Mouse (Mus musculus) left cerebral cortex, postnatal 14 days (tissue): Measurements from ENCODE around the gene Epb41l3. TPM values are rescaled to one million over a fixed set of nuclear protein-coding genes. Genes with fewer than 3 reads are reported as not detected.
A peak's percentile ranks its signal among the peaks of the same experiment; 100 is the strongest.

Experiments used
- DNase-seq, 2 experiments: peaks; one replicate each; pipeline ENCODE4 v3.0.0; 2021 to 2022; ENCODE audit warnings: low spot score in 2 of 2, mixed read lengths in 1 of 2
- intact Hi-C: fragments of 180-260 bp; cut with DNase I; formaldehyde crosslinking; loops from one replicate; pipeline ENCODE4 v1.15.1; 2025
- total RNA-seq, 2 experiments: library from RNA; stranded (reverse); gene quantifications; 2 replicates each; pipeline ENCODE4 v1.2.3; 2021

Epb41l3 gene
- total RNA-seq, 2 experiments from 2014 or later: 183 to 191 TPM

DNA sequence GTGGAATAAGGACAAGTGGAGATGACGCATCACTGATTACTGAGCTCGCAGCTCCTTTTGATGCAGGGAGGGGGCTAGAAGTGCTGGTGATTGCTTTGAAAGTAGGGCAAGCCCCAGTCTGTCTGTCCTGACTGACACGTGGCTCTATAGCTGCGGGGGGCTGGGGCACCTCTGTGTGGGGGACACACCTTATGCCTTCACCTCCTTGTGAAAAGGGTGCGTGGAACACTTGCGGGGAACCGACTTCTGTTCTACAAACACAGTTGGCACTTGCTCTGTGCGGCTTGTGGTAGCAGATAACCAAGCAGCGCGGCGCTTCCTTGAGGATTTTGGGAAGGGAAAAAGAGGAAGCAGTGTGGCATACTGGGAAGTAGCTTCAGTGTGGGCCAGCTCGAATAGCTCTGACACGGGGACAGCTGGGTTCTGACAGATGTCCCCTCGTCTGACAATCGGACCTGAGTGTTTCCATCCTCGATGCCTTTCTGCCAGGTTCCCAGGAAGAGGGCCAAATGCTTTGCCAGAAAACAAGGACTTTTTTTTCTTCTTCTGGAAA lies 101.5 kb downstream of the Epb41l3 start:
- intact Hi-C loops: no loop called here
- DNase-seq: no peak

DNA sequence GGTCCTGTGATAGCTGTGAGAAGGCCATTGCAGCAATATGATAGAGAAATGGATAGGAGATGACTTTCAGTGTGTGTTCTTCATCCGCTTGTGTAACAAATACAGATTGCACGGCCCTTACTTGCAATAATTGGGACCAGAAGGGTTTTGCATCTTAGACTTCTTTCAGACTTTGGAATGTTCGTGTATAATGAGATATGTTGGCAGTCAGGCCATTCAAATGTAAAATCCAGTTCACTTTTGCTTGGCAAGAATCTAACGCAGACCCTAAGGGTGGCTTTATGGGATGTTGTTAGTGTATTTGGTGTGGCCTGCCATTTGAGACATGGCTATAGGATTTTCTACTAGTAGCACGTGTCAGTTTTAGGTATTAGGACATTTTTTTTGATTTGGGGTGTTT lies 102.5 kb downstream of the Epb41l3 start:
- no peak for DNase-seq
- intact Hi-C loops: no loop called here

DNA sequence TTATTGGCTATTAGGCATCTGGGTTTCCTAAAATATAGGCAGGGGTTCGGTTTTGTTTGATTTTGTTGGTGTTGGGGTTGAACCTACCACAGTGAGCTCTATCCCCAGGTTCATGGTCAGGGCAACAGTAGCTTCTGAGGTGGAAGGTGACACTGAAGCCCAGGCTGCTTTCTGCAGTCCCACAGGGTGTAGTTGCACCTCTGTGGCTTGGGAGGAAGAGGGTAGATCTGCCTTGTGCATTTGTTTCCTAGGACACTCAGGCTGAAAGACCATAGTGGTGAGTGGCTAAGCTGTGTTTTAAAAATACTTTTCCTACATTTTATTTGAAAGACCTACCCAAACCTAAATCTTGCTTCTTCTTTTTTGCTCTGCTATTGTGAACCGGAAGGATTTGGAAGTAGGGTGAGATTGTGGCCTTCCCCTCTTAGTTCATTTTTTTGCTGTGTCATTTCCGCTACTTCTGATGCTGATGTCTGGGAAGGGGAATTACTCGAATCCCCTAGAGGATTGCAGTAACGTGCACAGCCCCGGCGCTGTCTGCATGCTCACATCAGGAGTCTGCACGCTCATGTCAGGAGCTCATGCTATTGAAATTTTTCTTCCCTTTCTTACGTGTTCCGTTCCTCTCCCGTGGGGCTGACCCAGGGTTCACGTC lies 105.5 kb downstream of the Epb41l3 start:
- DNase-seq: peak in 1 of 2 experiments; percentile 34
- intact Hi-C loops: no loop called here

DNA sequence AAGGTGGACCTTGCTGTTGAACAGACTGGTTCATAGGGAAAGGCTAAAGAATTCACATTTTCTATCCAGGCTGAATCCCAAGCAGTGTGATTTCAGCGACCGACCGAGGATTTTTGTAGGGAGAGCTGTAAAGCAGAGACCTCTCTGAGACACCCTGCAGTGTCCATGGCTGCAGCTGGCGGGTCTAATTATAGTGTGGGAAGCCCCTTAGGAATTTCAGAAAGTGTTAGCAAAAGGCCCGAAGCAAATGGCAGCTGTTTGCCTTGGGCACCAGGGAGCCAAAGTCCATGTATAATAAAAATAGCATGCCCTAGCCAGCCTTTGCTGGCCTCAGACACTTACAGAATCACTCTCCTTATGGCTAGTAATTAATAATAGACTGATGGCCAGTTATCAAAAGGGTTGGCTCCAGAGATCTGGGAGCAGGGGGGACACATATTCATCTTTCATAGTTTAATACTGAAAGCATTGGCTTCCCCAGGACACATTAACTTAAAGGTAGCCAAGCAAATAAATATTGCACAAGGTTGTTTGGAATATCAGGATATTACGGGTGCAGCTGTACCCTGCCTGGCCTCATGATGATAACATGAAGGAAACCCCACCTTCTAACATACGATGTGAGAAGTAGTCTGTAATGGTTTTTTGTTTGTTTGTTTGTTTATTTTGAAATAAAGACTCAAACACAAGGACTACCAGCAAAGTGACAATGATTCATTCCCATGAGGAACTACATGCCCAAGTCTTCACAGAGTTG lies 106.3 kb downstream of the Epb41l3 start:
- no peak for DNase-seq

DNA sequence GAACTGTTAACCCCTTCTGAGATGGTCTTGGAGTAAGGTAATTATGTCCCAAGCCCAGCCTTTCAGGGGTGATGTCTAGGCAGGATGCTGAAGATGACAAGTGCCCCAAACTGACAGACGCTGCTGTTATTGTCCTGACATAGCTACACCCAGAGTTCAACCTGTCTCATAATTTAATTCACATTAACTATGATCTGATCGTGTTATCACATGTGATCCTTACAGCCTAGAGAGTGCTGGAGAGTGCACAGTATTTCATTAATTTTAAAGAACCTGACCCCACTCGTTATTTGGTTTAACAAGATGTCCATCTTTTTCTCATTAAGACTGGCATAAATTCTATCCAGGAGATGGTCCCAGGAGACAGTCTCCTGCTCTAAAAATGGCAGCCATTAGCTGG lies 112.3 kb downstream of the Epb41l3 start:
- no peak for DNase-seq
- intact Hi-C loops: no loop called here

More for the DNA sequence above, 106.3 kb downstream of the Epb41l3 start:
- intact Hi-C loops: no loop called here

DNA sequence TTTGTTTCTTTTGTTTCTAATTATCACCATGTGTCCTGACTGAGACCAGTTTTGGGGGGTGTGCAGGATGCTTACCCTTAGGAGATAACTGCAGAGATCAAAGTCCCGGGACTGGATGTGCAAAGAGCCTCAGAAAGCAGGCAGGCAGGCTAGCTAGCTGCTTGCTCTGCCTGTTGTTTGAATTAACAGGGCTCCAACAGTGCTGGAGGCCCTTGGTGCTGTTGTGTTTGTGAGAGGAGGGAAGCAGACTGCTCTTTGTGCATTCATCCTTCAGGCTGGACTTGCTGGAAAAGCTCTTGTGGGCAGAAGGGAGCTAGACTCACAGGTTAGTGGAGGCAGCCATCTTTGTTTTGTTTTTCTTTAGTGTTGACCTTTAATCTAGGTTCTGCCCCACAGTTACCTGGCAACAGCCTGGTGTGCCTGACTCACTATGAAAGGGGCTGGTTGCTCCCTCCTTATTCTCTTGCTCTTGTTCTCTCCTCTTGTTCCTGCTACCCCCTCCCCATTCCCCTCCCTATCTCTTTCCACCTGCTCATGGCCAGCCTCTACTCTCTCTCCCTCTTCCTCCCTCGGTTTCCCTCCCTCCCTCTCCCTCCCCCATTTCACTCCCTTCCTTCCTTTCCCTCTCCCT lies 117.5 kb downstream of the Epb41l3 start:
- intact Hi-C loops: no loop called here
- DNase-seq: no peak

DNA sequence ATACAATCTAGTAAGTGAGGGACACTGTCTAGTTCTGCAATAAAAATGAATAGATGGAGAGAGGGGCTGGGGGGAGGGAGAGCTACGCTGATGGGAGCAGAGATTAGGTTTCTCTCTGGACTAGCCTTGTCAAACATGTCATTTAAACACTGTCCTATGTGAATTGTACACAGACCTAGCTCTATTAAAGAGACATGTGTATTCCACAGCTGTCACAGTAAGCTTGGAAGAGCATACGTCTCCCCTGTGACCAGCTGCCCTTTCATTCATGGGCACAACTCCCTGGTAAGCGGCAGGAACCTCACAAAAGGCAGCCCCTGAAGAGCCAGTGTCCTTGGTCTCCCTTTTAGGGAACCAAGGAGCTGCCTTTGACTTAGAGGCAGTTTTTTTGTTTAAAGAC lies 119.1 kb downstream of the Epb41l3 start:
- intact Hi-C loops: no loop called here
- DNase-seq: no peak

DNA sequence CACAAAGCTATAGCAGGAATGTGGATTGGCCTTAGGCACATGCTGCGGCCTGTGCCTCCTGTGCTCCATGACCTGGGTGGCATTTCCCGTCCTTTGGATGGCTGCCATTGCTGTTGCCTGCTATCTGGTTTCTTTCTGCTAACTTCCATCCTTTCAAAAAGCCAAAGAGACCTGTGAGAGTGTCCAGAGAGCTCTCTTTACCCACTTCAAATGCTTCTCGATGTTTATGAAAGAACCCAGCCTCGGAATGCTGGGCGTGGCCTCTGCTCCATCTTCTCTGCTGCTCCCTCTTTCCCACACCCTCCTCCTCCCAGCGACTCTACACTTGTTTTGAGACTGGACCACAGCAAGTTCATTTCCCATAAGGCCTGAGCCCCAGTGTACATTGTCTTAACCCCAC lies 120.3 kb downstream of the Epb41l3 start:
- intact Hi-C loops: no loop called here
- DNase-seq: no peak

DNA sequence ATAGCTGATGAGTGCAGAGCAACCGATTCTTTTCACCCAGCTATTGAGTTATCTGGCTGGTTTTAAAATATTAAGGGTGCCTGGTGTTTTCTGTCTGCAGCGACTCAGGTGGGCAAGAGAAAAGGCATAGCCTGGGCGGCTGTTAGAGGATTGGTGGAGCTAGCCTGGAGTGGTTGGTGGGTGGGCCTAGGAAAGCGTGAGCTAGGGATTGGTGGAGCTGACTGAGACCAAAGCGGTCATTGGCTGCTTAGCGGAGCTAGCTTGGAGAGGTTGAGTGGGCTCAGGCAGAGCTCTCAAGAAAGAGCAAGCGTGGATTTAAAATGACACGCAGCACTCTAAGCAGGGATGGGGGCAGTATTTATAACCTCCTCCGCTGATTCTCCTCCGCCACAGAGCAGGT lies 121.2 kb downstream of the Epb41l3 start:
- intact Hi-C loops: no loop called here
- peak in 1 of 2 experiments; percentile 25 for DNase-seq

DNA sequence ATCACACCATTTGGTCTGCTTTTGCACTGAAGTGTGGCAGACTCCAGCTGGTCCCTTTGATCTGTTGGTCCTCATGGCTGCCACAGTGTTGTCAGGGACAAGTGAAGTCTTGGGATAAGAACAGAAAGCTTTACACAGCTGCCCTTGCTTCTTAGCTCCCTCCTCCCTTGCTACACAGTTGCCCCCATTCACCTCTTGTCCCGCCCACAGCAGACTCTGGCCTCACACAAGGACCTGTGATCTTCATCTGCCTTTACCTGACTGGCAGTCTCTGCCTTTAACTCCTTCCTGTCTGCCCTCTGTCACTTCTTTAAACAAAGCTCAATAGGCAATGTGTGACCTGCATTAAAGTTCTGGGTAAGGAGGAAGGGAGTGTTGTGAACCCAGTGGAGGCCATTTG lies 123.3 kb downstream of the Epb41l3 start:
- no peak for DNase-seq
- intact Hi-C loops: no loop called here

DNA sequence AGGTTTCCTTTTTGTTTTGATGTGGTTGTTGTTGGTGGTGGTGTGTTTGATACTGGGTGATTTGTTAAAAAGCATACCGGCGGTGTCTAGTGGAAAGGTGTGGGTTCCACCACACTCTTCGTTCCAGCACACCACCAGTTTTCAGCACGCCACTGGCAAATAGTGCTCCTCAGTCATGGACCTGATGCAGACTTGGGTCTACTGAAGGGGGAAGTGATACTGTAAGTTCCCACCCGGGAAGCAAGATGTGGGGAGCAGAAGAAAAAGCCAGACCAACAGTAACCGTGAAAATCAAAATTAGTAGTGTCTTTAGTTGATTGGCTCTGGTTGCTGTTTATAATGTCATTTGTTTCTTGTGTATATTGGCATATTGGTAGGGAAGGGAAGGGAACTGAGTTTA lies 124.3 kb downstream of the Epb41l3 start:
- intact Hi-C loops: no loop called here
- DNase-seq: no peak

DNA sequence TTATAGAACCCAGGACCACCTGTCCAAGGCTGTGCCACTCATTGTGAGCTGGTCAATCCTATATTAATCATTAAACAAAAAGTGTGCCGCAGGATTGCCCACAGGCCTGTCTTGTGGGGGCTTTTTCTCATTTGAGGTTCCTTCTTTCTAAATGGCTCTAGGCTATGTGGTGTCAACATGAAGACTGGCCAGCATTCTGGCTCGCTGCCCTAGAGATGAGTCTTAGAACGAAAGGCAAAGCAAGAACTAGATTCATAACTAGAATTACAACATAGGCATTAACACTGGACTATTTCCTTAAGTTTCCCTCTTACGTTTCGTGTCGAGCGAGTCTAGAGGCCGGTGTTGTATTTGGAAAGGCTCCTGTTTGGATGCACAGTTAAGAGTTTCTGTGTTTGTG lies 125.5 kb downstream of the Epb41l3 start:
- intact Hi-C loops: no loop called here
- no peak for DNase-seq

DNA sequence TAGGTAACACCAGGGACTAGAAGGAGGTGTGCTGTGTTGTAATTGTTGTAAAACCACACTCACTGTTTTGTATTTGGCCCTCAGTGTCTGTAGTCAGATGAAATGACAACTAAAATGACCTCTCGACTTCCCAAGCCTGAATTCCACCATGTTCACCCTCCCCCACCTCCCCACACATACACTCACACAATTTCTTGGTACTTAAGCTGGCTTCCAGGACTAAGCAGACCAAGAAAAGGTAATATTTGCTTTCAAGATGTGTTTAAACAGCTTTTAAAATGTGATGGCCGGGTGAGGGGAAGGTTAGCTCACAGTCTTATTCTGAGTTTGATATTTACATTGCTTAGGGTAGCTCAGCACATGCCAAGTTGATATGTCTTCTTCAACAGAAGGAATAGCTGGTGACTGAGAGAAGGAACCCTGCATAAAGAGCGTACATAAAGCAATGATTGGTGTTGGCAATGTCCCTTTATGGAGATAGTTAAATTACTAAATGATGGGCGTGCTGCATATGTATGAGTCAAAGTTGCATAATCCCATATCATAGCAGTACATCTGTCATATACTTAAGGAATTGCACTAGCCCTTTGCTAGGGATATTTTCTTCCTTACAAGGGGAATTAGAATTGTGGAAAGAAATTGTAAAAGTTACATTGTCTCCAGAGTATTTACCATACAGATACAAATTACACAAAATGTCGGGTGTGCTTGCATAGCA lies 130.0 kb downstream of the Epb41l3 start:
- no peak for DNase-seq
- intact Hi-C loops: no loop called here

DNA sequence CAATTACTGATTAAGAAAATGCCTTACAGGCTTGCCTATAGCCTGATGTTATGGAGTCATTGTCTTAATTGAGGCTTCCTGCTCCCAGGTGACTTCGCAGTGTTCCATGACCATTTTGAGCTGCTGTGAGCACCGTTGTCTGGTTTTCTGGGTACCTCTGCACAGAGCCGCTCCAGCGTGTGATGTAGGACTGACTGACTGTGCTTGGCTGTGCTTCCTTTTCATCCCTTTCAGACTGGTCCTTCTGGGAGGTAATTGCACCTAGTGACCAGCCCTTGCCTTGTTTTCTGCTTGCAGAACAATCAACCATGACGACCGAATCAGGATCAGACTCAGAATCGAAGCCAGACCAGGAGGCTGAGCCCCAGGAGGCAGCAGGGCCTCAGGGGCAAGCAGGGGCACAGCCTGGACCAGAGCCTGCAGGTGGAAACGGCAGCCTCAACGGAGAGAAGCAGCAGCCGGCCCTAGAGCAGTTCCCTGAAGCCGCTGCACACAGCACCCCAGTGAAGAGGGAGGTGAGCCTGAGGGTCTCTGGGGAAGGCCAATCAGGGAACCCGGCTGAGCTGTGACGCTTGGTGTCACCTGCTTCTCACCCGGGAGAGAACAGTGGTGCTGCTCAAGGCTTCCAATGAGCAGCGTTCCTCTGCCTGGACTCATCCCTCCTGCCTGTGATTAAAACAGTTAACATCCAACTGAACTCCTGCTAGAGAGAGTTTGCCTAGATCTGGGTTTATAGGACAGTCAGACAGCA lies 132.3 kb downstream of the Epb41l3 start:
- intact Hi-C loops: no loop called here
- no peak for DNase-seq

DNA sequence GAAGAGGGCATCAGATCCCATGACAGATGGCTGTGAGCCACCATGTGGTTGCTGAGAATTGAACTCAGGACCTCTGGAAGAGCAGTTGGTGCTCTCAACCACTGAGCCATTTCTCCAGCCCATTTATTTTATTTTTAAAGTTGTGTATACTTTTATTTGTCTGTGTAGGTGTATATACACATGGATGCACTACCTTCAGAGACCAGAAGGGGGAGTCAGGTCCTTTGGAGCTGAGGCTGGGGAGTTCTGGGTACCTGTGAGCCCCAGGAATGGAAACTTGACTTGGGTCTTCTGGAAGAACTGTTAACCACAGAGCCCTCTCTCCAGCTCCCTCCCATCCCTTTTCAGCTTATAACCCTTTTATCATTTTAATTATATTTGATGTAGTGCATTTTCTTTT lies 135.6 kb downstream of the Epb41l3 start:
- DNase-seq: no peak
- intact Hi-C loops: no loop called here

DNA sequence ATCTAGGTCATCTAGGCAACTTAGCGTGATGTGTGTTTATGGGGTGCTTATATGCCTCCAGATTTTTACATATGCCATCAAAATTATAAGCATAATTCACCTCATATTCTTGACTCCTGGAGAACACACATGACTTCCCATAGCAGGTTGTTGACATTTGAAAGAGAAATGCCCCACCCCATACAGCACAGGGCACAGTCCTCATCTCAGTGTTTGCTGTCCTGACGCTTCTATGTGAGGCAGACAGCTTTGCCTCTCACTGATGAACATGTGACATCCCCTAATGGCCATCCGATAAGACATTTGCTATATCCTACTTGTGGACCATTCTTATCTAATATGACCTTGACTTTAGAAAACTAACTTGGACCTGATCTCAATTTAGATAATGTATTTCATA lies 140.6 kb downstream of the Epb41l3 start:
- intact Hi-C loops: no loop called here
- DNase-seq: no peak

DNA sequence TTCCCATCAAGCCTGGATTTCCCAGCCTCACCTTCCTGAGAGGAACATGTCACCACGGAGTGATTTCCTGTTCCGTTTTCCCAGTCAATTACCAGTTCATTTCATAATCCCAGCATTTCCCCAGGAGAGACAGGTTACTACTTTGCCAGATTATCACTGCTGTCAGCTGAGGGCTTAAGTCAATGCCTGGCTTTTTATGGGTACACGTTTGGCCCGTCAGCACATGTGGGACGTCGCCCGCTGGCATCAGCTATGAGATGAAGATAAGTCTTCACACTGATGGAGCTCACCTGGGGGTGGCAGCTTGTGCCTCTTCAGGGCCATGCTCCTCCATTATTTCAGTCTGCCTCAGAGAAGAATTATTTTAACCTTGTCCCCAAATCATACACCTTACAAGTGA lies 145.4 kb downstream of the Epb41l3 start:
- no peak for DNase-seq
- intact Hi-C loops: no loop called here

DNA sequence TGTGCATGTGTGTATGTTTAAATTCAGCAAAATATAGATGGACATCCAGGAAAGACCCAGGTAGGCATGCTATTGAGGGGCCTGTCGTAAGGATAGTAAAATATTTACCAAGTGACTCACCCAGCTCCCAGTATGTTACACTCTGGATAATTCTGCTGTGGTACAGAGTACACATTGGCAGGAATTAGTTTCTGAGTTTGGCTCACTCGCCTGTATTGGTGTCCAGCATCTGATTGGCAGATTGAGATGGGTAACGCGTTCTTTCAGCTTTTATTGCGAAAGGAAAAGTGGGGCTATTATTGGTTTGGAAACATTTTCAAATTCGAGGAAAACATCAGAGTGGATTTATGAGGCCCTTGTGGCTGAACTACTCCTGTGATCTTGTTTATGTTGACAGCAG lies 145.9 kb downstream of the Epb41l3 start:
- intact Hi-C loops: no loop called here

DNA sequence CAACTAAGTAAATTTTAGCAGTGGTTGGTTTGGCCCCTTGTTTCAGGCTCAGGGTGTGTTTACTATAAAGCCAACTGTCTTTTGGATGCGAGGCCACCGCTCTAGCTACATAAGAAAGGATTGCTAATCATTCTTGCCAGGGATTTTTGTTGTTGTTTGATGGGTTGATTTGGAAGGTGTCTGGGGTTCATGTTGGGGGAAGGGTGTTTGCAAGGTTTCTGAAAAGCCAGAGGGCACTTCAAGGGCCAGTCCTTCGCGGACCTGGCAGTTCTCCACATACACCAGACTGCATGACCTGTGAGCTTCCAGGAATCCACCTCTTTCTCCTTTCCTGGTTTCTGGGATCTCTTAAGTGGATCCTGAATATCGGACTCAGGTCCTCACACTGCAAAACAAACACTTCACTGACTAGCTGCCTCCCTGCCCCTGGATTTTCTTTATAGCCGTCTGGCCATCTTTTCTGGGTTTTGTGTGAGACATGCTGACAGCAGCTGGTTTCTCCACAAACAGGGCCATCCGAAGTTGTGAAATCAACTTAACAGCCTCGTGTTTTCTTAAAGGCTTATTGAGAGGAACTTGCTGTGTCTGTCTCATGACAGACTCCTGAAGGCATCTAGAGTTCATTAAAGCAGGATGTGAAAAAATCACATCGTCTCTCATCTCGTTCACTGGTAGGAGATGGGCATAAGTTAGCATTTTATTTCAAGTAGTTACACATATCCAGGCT lies 146.6 kb downstream of the Epb41l3 start:
- intact Hi-C loops: no loop called here
- DNase-seq: peak in 1 of 2 experiments; percentile 20

More for the DNA sequence above, 145.9 kb downstream of the Epb41l3 start:
- DNase-seq: no peak
